Mouse (Mus musculus): ENCODE results near the gene Slc16a4. TPM values are rescaled to one million over a fixed set of nuclear protein-coding genes. Genes with fewer than 3 reads are reported as not detected.
A peak's percentile ranks its signal among the peaks of the same experiment; 100 is the strongest.

Gene Slc16a4
- polyA plus RNA-seq, 1 experiment from 2014 or later, result 0.39 TPM

DNA sequence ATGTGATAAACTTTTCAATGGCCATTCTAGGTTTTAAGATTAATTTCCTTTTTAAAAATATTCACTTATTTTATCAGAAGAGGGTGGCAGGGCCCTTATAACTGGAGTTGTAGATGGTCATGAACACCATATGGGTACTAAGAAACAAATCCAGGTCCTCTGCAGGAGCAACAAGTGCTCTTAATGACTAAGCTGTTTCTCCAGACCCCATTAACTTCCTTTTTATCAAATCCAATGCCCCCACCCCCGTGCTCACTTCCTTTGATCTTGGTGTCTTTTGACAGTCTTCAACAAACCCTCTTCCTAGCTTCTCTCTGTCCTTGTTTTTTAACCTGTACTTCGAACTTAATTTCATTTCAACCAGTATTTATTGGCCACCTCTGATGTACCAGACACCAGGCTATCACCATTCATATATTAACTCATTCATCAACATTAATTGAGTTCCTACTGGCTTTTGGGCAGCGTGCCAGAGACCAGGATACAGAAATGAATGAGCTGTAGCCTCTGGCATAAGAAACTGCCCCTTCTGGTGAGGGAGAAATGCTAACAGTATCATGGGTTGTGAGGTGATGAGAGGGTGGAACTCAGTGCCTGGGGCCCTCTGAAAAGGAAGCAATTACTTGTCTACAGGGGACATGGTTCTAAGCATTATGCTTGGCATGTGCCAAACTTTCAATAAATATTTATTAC lies 54.1 kb downstream of the Slc16a4 start:
- Histone ChIP-seq H3K4me1 (ENCODE audit: control insufficient read depth, low read depth, low read length) (peaks cover 4% of the 10 kb centered on the region; the same call in 1 of the 2 replicates), H3K4me3 (ENCODE audit: low read depth, low read length) (no peak overlapping the region), H3K27me3 (ENCODE audit: control insufficient read depth, insufficient read depth, low read depth, low read length) (no peaks in the 10 kb centered on the region), H3K9me3 (replicated peaks; ENCODE audit: control insufficient read depth, low read length) (no peaks in the 10 kb centered on the region), H3K36me3 (ENCODE audit: control insufficient read depth, insufficient read depth) (no peaks in the 10 kb centered on the region), H3K4me2 (ENCODE audit: low read depth, low read length) (no peak overlapping the region), H3K27ac (ENCODE audit: low read length) (no peak overlapping the region), H3K9ac (ENCODE audit: low read depth, low read length) (no peak overlapping the region)
- no peak for ATAC-seq (ENCODE audit: low read depth)
- 24% methylated on average over 3 of the region's 3 CpGs for WGBS (ENCODE audit: insufficient replicate concordance)

- Histone ChIP-seq H3K9ac (ENCODE audit: low read depth, low read length) (no peak overlapping the region), H3K36me3 (ENCODE audit: control insufficient read depth, insufficient read depth) (no peaks in the 10 kb centered on the region), H3K9me3 (replicated peaks; ENCODE audit: control insufficient read depth, low read length) (no peaks in the 10 kb centered on the region), H3K27ac (ENCODE audit: low read length) (no peak overlapping the region), H3K4me2 (ENCODE audit: low read depth, low read length) (no peak overlapping the region), H3K27me3 (ENCODE audit: control insufficient read depth, insufficient read depth, low read depth, low read length) (no peaks in the 10 kb centered on the region), H3K4me3 (ENCODE audit: low read depth, low read length) (no peak overlapping the region), H3K4me1 (ENCODE audit: control insufficient read depth, low read depth, low read length) (peaks cover 4% of the 10 kb centered on the region; the same call in 1 of the 2 replicates)
- ATAC-seq (ENCODE audit: low read depth), result no peak
- 71% methylated on average over 3 of the region's 3 CpGs for WGBS (ENCODE audit: insufficient replicate concordance)
Observed at GRCm38 (mm10) chr3:107349006-107349405, 58.0 kb downstream of the Slc16a4 start.

DNA sequence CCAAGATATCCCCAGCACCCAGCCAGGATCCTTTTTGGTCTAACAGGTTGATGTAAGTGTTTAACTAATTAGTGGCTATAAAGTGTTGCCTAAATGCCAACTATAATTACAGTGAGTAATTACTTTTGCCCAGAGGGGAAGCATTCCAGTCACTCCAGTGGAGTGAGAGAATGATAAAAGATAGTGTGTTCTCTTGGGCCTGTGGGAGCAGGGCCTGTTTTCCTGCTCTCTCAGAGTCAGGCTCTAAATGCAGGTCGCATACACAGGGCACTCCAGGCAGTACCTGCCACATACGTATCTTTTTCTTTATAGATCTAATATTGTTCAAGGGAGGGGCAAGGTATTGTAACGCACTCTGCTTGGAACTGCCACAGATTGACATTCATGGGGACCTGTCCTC lies 60.7 kb downstream of the Slc16a4 start:
- Histone ChIP-seq H3K27ac (ENCODE audit: low read length) (no peak overlapping the region), H3K4me1 (ENCODE audit: control insufficient read depth, low read depth, low read length) (no peaks in the 10 kb centered on the region), H3K4me2 (ENCODE audit: low read depth, low read length) (no peak overlapping the region), H3K9ac (ENCODE audit: low read depth, low read length) (no peak overlapping the region), H3K27me3 (ENCODE audit: control insufficient read depth, insufficient read depth, low read depth, low read length) (no peaks in the 10 kb centered on the region), H3K9me3 (replicated peaks; ENCODE audit: control insufficient read depth, low read length) (no peaks in the 10 kb centered on the region), H3K4me3 (ENCODE audit: low read depth, low read length) (no peak overlapping the region), H3K36me3 (ENCODE audit: control insufficient read depth, insufficient read depth) (no peaks in the 10 kb centered on the region)
- 59% methylated on average over 3 of the region's 3 CpGs for WGBS (ENCODE audit: insufficient replicate concordance)
- no peak for ATAC-seq (ENCODE audit: low read depth)

DNA sequence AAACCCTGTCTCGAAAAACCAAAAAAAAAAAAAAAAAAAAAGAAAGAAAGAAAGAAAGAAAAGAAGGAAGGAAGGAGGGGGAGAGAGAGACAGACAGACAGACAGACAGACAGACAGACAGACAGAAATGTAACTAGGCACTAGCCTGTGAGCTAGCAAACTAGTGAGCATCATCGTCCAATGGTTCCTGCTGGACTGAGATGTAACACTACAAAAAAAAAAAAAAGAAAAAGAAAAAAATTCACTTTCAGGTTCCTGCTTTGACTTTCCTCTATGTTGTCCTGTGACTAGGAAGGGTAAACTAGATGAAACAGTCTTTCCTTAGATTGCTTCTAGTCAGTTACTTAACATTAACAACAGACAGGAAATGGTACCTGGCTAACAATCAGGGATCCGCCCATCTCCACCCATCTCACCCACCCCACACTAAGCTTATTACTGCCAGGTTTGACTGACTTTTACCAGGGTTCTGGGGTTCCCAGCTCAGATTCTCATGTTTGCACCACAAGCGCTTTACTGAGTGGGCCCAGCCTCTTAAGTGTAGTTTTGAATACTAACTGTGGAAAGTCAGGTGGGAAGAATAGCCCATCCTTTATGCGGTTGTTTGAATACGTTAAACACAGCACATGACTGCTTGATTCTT lies 64.7 kb downstream of the Slc16a4 start:
- no peak overlapping the region for H3K4me3 ChIP-seq (ENCODE audit: low read depth, low read length)
- no peaks in the 10 kb centered on the region; the same call in 1 of the 2 replicates for H3K4me1 ChIP-seq (ENCODE audit: control insufficient read depth, low read depth, low read length)
- H3K9me3 ChIP-seq (replicated peaks; ENCODE audit: control insufficient read depth, low read length), result no peaks in the 10 kb centered on the region
- H3K4me2 ChIP-seq (ENCODE audit: low read depth, low read length), result no peak overlapping the region
- H3K9ac ChIP-seq (ENCODE audit: low read depth, low read length), result no peak overlapping the region
- no peaks in the 10 kb centered on the region for H3K36me3 ChIP-seq (ENCODE audit: control insufficient read depth, insufficient read depth)
- ATAC-seq (ENCODE audit: low read depth), result no peak
- WGBS (ENCODE audit: insufficient replicate concordance), result 68% methylated on average over 5 of the region's 6 CpGs
- no peak overlapping the region for H3K27ac ChIP-seq (ENCODE audit: low read length)
- no peaks in the 10 kb centered on the region for H3K27me3 ChIP-seq (ENCODE audit: control insufficient read depth, insufficient read depth, low read depth, low read length)

GRCm38 (mm10) chr3:107356964-107357441 lies 66.0 kb downstream of the Slc16a4 start:
- H3K27ac ChIP-seq (ENCODE audit: low read length), result no peak overlapping the region
- ATAC-seq (ENCODE audit: low read depth), result peak; percentile 60
- peak overlapping the region; percentile 51; the same call in 1 of the 2 replicates for H3K4me2 ChIP-seq (ENCODE audit: low read depth, low read length)
- H3K27me3 ChIP-seq (ENCODE audit: control insufficient read depth, insufficient read depth, low read depth, low read length), result no peaks in the 10 kb centered on the region
- H3K9ac ChIP-seq (ENCODE audit: low read depth, low read length), result no peak overlapping the region
- no peak overlapping the region for H3K4me3 ChIP-seq (ENCODE audit: low read depth, low read length)
- H3K9me3 ChIP-seq (replicated peaks; ENCODE audit: control insufficient read depth, low read length), result no peaks in the 10 kb centered on the region
- 1% methylated on average over 11 of the region's 11 CpGs for WGBS (ENCODE audit: insufficient replicate concordance)
- H3K4me1 ChIP-seq (ENCODE audit: control insufficient read depth, low read depth, low read length), result no peaks in the 10 kb centered on the region; the same call in 1 of the 2 replicates
- H3K36me3 ChIP-seq (ENCODE audit: control insufficient read depth, insufficient read depth), result no peaks in the 10 kb centered on the region

GRCm38 (mm10) chr3:107357700-107358234 lies 66.7 kb downstream of the Slc16a4 start:
- Histone ChIP-seq H3K9ac (ENCODE audit: low read depth, low read length) (no peak overlapping the region), H3K4me1 (ENCODE audit: control insufficient read depth, low read depth, low read length) (no peaks in the 10 kb centered on the region; the same call in 1 of the 2 replicates), H3K4me3 (ENCODE audit: low read depth, low read length) (no peak overlapping the region), H3K27me3 (ENCODE audit: control insufficient read depth, insufficient read depth, low read depth, low read length) (no peaks in the 10 kb centered on the region), H3K27ac (ENCODE audit: low read length) (no peak overlapping the region), H3K4me2 (ENCODE audit: low read depth, low read length) (no peak overlapping the region), H3K36me3 (ENCODE audit: control insufficient read depth, insufficient read depth) (no peaks in the 10 kb centered on the region), H3K9me3 (replicated peaks; ENCODE audit: control insufficient read depth, low read length) (no peaks in the 10 kb centered on the region)
- ATAC-seq (ENCODE audit: low read depth), result no peak
- 56% methylated on average over 3 of the region's 3 CpGs for WGBS (ENCODE audit: insufficient replicate concordance)

DNA sequence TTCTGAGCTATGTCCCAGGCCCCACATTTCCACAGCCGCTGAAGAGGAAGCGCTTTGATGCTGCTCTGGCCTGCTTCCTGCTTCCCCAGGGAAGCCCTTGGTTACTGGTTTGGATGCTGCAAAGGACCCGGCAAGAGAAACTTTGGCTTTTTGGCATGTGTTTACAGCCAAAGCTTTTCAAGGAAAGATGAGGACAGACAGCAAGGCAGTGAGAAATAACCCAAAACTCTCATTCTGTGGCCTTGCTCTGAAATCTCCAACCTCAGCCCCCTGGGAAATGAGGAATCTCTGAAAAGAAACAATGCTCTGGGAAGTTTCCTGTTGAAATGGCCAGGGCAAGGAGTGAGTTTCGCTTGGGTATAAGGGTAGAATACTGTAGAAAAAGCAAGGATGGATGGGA lies 69.3 kb downstream of the Slc16a4 start:
- Histone ChIP-seq H3K27me3 (ENCODE audit: control insufficient read depth, insufficient read depth, low read depth, low read length) (no peaks in the 10 kb centered on the region), H3K27ac (ENCODE audit: low read length) (no peak overlapping the region), H3K4me3 (ENCODE audit: low read depth, low read length) (no peak overlapping the region), H3K4me2 (ENCODE audit: low read depth, low read length) (no peak overlapping the region), H3K9me3 (replicated peaks; ENCODE audit: control insufficient read depth, low read length) (no peaks in the 10 kb centered on the region), H3K4me1 (ENCODE audit: control insufficient read depth, low read depth, low read length) (no peaks in the 10 kb centered on the region; the same call in 1 of the 2 replicates), H3K9ac (ENCODE audit: low read depth, low read length) (no peak overlapping the region), H3K36me3 (ENCODE audit: control insufficient read depth, insufficient read depth) (no peaks in the 10 kb centered on the region)
- no peak for ATAC-seq (ENCODE audit: low read depth)
- 35% methylated on average over 4 of the region's 4 CpGs for WGBS (ENCODE audit: insufficient replicate concordance)

Measured in liver, embryonic 16.5 days (tissue).